Mouse (Mus musculus) thymus, postnatal 4 days (tissue): ENCODE data around the gene Tle6.

Source experiments
- DNase-seq: peaks from one replicate; pipeline ENCODE4 v3.0.0; 2021

Tle6 gene

DNA sequence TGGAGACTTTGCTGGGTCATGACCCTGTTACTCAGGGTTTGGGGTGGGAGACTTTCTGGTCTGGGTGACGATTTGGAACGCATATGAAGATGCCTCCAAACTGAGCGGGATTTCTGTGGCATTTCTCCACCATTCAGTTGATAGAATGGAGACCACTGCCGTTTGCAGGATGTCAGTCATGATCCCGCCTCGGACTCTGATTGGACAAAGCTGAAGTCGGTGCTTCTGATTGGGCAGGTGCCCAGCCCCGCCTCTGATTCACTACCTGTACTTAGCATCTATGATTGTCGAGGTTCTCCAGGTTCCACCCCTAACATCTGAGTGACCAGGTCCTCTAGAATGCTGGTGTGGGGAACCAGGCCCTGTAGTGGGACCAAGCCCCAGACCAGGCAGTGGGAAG lies 19.9 kb upstream of the Tle6 start:
- no peak for DNase-seq

- no peak for DNase-seq
Observed at GRCm38 (mm10) chr10:81619976-81620375, 19.1 kb upstream of the Tle6 start.

DNA sequence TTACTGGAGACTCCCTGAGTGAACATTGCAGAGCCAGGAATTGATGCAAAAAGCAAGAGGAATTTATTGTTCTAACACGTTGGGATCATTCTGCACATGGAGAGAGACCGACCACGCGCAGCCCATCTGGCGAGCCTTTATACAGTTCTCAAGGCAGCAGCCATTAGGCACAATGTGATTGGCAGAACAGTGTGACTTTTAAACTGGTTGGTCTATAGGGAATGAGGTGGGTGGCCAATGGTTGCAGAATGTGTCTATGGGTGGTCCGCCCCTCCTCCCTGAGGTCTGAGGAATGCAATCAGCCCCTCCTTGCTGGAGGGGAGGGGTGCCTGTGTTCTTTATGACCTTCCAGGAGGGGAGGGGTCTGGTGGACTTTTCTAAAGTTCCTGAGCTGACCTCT lies 14.6 kb upstream of the Tle6 start:
- no peak for DNase-seq

DNA sequence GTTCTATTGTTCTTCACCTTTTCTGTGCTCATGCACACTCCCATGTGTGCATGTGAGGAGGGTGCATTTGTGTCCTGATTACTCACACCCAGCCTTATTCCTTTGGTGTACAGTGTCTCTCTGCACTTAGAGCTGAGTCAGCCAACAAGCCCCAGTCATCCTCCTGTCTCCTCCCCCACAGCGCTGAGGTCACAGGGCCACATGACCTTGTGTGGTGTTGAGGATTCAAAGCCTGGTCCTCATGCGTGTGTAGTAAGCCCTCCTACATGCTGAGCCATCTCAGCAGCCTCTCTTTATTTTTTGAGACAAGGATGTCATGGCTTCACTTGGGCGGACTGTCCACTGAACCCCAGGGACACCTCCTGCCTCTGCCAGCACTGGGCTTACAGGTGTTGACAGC lies 11.9 kb upstream of the Tle6 start:
- no peak for DNase-seq

GRCm38 (mm10) chr10:81608308-81608707 lies 7.4 kb upstream of the Tle6 start:
- no peak for DNase-seq

DNA sequence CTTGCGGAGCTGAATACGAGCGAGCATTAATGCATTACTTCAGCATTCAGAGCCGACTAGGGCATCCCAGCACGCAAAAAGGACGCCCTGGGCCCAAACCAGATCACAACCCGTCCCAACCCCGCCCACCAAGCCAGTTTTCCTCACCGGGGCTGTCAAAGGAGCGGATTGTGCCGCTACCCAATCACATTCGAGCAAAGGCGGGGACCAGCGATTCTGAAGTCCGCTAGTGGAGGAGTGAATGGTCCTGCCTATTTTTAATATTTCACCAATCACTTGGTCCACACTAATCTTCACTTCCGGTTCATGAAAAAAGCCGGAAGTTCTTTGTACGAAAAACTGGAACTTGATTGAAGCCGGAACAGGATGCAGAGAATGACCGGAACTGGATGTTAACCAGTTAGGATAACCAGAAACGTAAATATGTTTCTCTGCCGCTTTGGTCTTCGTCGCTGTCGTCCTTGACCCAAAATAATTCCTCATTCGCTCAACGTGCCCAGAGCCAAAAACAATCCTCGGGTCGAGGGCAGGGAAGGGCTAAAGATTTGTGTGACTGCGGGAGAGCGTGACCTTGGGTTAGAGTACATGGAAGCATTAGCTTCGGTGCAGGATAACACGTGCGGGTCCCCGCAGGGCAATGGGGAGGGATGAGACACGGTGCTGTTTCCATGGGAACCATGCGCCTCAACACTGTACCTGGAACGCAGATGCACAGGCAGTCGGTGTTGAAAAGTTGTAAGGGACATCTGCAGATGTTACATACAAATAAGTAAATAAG lies 5.3 kb upstream of the Tle6 start, which contains the start of gene BC025920:
Gene BC025920, plus strand, starts transcription at position 297 of the 778 bp plus-strand sequence.
- peak; percentile 81 for DNase-seq

DNA sequence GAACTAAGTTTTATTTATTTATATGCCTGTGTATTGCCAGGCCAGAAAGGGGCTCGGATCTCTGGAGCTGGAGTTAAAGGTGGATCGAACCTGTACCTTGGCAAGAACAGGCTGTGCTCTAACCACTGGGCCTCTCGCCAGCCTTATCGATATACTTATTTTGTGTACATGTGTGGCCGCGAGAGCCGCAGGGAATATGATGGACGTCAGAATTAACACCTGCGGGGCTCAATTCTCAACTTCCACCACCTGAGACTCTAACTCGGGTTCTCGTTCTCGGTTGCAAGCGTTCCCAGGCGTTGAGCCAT lies 4.7 kb upstream of the Tle6 start:
- DNase-seq: no peak

GRCm38 (mm10) chr10:81604968-81605665 lies 4.2 kb upstream of the Tle6 start:
- peak; percentile 94 for DNase-seq

GRCm38 (mm10) chr10:81604019-81604967 lies 3.4 kb upstream of the Tle6 start:
- no peak for DNase-seq

DNA sequence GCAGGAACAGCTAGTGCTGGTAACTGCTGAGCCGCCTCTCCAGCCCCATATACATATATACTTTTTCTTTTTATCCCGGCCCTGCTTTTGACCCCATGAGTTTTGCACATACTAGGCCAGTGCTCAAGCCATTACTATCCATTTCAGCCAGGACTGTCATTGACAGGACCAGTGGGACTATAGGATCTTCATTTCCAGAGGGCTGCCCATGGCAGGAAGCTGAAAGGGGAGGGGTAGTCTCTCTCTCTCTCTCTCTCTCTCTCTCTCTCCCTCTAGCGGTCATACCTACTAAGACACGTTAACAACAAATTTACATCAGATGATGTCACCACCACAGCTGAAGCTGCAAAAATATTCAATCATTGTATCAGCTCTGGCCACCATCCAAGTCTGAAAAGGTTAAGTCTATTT lies 1.9 kb upstream of the Tle6 start:
- peak; percentile 51 for DNase-seq

DNA sequence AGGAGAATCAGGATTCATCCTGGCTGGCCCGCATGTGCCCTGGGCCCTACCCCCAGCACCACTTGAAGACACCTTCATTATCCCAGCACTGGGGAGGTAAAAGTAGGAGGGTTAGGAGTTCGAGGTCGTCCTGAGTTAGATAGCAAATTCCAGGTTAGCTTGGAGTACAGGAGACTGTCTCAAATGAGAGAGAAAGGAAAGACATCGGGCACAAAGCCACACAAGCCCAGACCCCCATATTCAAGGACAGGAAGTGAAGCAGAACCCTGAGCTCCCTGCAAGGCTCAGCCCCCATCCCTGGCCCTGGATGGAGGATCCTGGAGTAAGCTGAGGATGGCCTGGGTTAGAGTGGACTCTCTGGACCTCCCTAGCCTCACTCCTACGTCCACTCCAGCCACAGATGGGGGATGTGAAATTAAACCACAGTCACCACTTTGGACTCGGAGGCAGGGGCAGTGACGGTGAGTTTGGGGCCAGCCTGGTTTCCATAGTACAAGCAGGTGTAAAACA lies 578 bp upstream of the Tle6 start:
- no peak for DNase-seq

DNA sequence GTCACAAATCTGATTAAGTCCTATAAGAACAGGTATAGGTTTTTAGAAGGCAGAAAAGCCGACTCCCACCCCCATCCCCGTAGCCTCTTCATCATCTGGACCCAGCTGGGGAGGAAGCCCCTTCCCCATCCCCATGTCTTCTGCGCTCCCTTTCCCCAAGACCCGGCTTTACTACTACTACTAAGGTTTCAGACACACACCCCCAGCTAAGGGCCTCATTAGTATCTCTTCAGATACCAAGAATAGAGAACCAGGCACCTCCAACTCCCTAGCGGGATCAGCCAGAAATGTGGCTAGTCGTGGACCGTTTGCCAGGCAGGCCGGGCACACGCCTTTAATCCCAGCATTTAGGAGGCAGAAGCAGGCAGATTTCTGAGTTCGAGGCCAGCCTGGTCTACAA lies 777 bp downstream of the Tle6 start:
- no peak for DNase-seq

- DNase-seq: no peak
Observed at GRCm38 (mm10) chr10:81599630-81600029, 1.2 kb downstream of the Tle6 start.

DNA sequence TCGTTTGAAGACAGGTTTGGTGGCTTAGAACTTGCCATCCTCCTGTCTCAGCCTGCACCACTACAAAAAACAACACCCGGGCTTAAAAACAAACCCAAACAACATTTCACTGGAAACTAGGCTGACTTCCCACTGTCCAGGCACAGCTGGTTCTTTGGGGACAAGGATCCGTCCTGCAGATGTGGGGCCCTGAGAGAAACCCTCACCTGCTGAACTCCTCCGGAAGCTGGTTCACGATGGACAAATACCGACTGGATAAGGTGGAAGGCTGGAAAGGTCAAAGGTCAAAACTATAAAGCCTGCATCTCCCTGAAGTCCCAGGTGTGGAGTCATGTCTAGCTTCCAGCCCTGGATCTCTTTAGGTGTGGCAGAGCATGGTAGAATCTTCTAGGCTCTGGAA lies 2.0 kb downstream of the Tle6 start:
- no peak for DNase-seq

DNA sequence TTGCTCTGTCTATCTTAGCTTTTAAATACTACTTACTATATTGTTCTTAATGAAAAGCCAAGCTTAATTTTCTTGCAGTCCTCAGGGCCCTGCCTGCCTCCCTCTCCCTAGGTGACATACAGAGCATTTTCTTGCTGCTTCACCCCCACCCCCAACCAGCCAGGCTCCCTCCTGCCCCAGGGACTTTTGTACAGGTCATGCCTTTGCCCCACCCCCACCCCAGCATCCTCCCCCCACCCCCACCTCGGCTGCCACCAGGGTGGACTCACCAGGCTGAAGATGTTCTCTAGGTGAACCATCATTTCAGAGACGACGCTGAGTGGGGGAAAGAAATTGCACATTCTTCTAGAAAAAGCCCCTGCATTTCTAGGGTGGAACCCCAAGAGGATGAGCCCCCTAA lies 2.5 kb downstream of the Tle6 start:
- no peak for DNase-seq

DNA sequence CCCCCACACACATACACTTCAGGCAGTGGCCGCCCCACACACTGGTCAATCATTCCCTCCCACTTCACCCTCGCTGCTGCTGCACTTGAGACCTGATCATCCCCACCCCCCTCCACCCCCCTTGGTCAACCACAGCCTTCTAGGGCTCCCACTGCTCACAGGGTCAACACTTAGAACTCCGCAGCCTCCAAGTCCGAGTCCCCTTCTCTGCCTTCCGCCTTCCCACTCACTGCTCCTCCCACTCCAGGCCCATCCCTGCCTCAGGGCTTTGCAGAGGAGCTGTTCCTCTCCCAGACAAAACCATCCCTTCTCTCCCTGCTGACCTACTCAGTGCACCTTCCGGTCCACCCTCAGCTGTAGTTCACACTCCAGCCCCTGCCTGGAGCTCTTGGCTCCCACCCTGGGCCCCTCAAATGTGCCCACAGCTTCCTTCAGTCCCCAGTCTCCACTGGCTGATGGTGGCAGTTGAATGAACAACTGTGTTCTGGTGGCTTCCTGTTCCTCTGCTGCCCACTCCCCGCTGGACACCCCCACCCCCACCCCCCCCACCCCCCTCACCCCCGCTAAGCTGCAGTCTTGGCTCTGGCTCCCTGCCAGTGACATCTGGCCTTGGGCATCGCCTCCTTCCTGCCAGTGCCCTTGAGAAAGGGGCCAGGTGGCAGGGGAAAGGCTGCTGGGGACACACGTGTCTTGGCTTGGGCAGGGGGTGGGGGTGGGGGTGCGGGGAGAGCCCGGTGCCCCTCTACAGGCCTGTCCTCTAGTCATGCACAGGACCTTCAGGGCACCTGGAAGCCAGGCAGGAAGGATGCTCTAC lies 3.5 kb downstream of the Tle6 start:
- DNase-seq: peak; percentile 55

- no peak for DNase-seq
Observed at GRCm38 (mm10) chr10:81596611-81597010, 4.3 kb downstream of the Tle6 start.

DNA sequence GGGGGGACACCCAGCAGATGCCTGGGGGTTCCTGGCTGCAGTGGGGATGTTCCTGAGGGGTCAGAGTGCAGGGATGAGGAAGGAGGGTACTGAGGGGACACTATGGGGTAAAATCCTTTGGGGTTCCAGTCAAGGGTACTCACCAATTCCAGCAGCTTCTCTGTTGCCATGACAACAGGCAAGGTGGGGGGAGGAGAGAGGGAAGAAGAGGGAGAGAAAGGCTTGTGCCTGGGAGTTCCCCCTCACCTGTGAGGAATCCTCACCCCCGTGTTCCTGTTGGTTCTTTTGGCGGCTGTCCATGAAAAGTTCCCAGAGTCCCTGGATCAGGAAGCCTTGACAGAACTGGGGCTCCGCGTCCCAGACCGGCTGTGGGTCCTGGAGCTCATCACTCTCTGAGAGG lies 5.3 kb downstream of the Tle6 start:
- DNase-seq: no peak

- no peak for DNase-seq
Observed at GRCm38 (mm10) chr10:81593935-81594334, 6.9 kb downstream of the Tle6 start.

DNA sequence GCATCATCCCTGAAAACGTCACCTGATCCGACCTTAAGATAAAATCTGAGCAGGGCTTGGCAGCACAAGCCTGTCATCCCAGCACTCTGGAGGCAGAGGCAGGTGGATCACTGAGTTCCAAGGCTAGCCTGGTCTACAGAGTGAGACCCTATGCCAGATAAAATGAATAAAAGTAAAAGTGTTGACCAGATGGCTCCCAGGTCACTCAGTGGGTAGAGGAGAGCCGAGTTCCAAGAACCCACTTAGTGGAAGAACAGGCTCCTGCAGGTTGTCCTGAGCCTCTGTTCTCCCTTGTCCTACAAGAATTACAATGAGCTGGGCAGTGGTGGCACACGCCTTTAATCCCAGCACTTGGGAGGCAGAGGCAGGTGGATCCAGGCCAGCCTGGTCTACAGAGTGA lies 7.7 kb downstream of the Tle6 start:
- DNase-seq: no peak

- DNase-seq: no peak
Observed at GRCm38 (mm10) chr10:81592631-81593030, 8.2 kb downstream of the Tle6 start.

GRCm38 (mm10) chr10:81591846-81592245 lies 9.0 kb downstream of the Tle6 start:
- no peak for DNase-seq
